Mouse (Mus musculus) olfactory bulb, adult 2 months (tissue): ENCODE measurements around the gene Rcn3. TPM values are rescaled to one million over a fixed set of nuclear protein-coding genes. Genes with fewer than 3 reads are reported as not detected.

Experiments
- H3K27ac ChIP-seq: fragments of 200-500 bp; 2 replicates; pipeline ENCODE4 v1.5.1; 2012; ENCODE audit warnings: low read depth, low read length; ENCODE audit not compliant: insufficient read depth
- H3K4me1 ChIP-seq: fragments of 200-500 bp; 2 replicates; pipeline ENCODE4 v1.6.1; 2012; ENCODE audit warnings: low read length; ENCODE audit not compliant: control insufficient read depth, insufficient read depth
- H3K4me3 ChIP-seq: fragments of 200-500 bp; 2 replicates; pipeline ENCODE4 v1.5.1; 2012; ENCODE audit warnings: mild to moderate bottlenecking, low read depth, low read length, moderate library complexity; ENCODE audit not compliant: insufficient read depth
- CTCF ChIP-seq: fragments of 200-500 bp; IDR thresholded peaks from 2 replicates; pipeline ENCODE4 v1.5.1; 2012; ENCODE audit warnings: low read depth, mild to moderate bottlenecking, low read length, moderate library complexity; ENCODE audit not compliant: insufficient read depth
- POLR2A ChIP-seq: fragments of 200-500 bp; IDR thresholded peaks from 2 replicates; pipeline ENCODE4 v1.6.1; 2012; ENCODE audit warnings: mild to moderate bottlenecking, low read depth, low read length, moderate library complexity; ENCODE audit not compliant: insufficient read depth
- WGBS: fragments of 180-500 bp; shearing (Covaris S2); methylation state at CpG from one replicate; pipeline ENCODE4 v1.1.7; 2018; 5-methylcytosine and 5-hydroxymethylcytosine counted together
- polyA plus RNA-seq: library from polyadenylated mRNA; stranded (reverse); fragments of >200 nt; gene quantifications from 2 replicates; pipeline ENCODE4 v1.2.4, GENCODE M21; 2012; ENCODE audit warnings: low replicate concordance; ENCODE audit not compliant: missing spikeins, insufficient read depth, insufficient read length

Gene Rcn3
- polyA plus RNA-seq, 1 experiment = not detected

GRCm38 (mm10) chr7:45125144-45125600 lies 33.2 kb upstream of the Rcn3 start:
- WGBS = 39% methylated on average over 7 of the region's 7 CpGs
- Histone ChIP-seq H3K4me3 (no peak overlapping the region), H3K27ac (no peak overlapping the region), H3K4me1 (peaks cover 29% of the 10 kb centered on the region)
- TF ChIP-seq CTCF = no peak
- TF ChIP-seq POLR2A = no peak

- Histone ChIP-seq H3K4me3 (peak within 1 kb of the TSS; percentile 74), H3K27ac (peak within 1 kb of the TSS; percentile 63), H3K4me1 (peaks cover 27% of the 10 kb centered on the region)
- 1% methylated on average over 59 of the region's 59 CpGs for WGBS
- TF ChIP-seq CTCF (no peak), POLR2A (peak; percentile 75)
These were observed 32.5 kb upstream of the Rcn3 start, which contains the start of gene Rps11 for GRCm38 (mm10) chr7:45124224-45125143. Gene Rps11, minus strand, starts transcription at chr7:45124439.

- WGBS = 16% methylated on average over 12 of the region's 12 CpGs
- TF ChIP-seq CTCF (no peak), POLR2A (no peak)
- Histone ChIP-seq H3K4me1 (peaks cover 22% of the 10 kb centered on the region), H3K4me3 (peak overlapping the region; percentile 74), H3K27ac (no peak overlapping the region)
These were observed 31.2 kb upstream of the Rcn3 start for GRCm38 (mm10) chr7:45123186-45123570.

- 82% methylated on average over 15 of the region's 15 CpGs for whole genome bisulfite sequencing
- Histone ChIP-seq H3K4me1 (peaks cover 22% of the 10 kb centered on the region), H3K27ac (no peak overlapping the region), H3K4me3 (peak overlapping the region; percentile 74)
- TF ChIP-seq CTCF (no peak), POLR2A (no peak)
These were observed 30.7 kb upstream of the Rcn3 start for GRCm38 (mm10) chr7:45122561-45123185.

- peak overlapping the region; percentile 20; the same call in 1 of the 2 replicates for H3K27ac ChIP-seq
- H3K4me1 ChIP-seq = peaks cover 18% of the 10 kb centered on the region
- TF ChIP-seq CTCF = no peak
- TF ChIP-seq POLR2A = no peak
- no peak overlapping the region for H3K4me3 ChIP-seq
These were observed 29.9 kb upstream of the Rcn3 start for GRCm38 (mm10) chr7:45121966-45122365.

GRCm38 (mm10) chr7:45121404-45121803 lies 29.4 kb upstream of the Rcn3 start:
- H3K4me1 ChIP-seq = peaks cover 12% of the 10 kb centered on the region
- 58% methylated on average over 8 of the region's 8 CpGs for WGBS
- TF ChIP-seq CTCF = no peak
- TF ChIP-seq POLR2A = no peak
- H3K27ac ChIP-seq = 0 out of 2 replicates have a peak overlapping the region, but pooled peaks have one; percentile 20
- H3K4me3 ChIP-seq = no peak overlapping the region

- 76% methylated on average over 5 of the region's 5 CpGs for WGBS
- no peak overlapping the region for H3K4me3 ChIP-seq
- no peak for TF ChIP-seq CTCF
- no peak for TF ChIP-seq POLR2A
- no peak overlapping the region for H3K27ac ChIP-seq
- peaks cover 11% of the 10 kb centered on the region for H3K4me1 ChIP-seq
These were observed 28.0 kb upstream of the Rcn3 start for GRCm38 (mm10) chr7:45119780-45120709.

- no peak overlapping the region for H3K27ac ChIP-seq
- peaks cover 11% of the 10 kb centered on the region for H3K4me1 ChIP-seq
- H3K4me3 ChIP-seq = no peak overlapping the region
- TF ChIP-seq POLR2A (no peak), CTCF (no peak)
- 91% methylated on average over 6 of the region's 6 CpGs for WGBS
These were observed 26.3 kb upstream of the Rcn3 start for GRCm38 (mm10) chr7:45118336-45118735.

- Histone ChIP-seq H3K4me3 (no peak overlapping the region), H3K27ac (no peak overlapping the region), H3K4me1 (0 out of 2 replicates have a peak, but pooled peaks cover 3% of the 10 kb centered on the region)
- TF ChIP-seq CTCF = no peak
- no peak for TF ChIP-seq POLR2A
- WGBS = 85% methylated on average over 8 of the region's 8 CpGs
These were observed 25.5 kb upstream of the Rcn3 start for GRCm38 (mm10) chr7:45117566-45117965.
